Mouse (Mus musculus) testis, adult 2 months (tissue): Measurements from ENCODE around the gene Olfr223.

ENCODE experiments used
- CTCF ChIP-seq: fragments of 200-500 bp; IDR thresholded peaks from 2 replicates; pipeline ENCODE4 v1.5.1; 2012; ENCODE audit warnings: low read depth, mild to moderate bottlenecking, inconsistent platforms, low read length, moderate library complexity; ENCODE audit not compliant: control insufficient read depth, insufficient read depth, insufficient replicate concordance
- POLR2A ChIP-seq: fragments of 200-500 bp; IDR thresholded peaks from 2 replicates; pipeline ENCODE4 v1.6.1; 2012; ENCODE audit warnings: low read depth, mild to moderate bottlenecking, inconsistent platforms, low read length, moderate library complexity; ENCODE audit not compliant: control insufficient read depth

DNA sequence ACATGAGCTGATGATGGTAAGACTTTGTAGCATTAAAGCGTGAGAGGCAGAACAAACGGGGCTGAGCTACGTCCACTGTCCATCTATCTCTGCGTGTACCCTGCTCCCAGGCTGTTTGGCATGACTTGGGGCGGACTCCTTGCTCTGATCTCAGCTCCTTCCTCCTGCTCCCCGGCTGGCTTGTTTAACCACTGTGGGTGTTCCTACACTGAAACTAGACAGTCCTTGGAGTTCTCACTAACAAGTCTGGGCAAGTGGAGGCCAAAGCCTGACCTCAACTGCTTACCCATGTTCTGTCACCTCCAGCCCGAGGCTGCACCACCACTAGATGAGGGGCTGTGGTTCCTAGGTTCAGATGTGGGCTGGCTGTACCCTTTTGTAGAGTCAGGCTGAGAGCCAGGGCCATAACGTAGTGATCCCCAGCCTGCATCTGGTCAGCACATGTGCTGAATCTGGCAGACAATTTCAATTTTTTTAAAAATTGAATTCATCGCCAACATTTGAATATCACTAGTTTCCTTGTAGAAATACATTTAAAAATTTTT, 42.2 kb upstream of the Olfr223 start:
- TF ChIP-seq CTCF (no peak), POLR2A (no peak)
